Mouse (Mus musculus): ENCODE measurements at regions not wholly inside any gene's neighbourhood (a gene's known extent, or its start where the extent isn't known, plus 50 kb on each side); places are given as distances from the start of the nearest gene placed in this dataset.

GRCm38 (mm10) chr4:124063269-124064100 lies 145.7 kb upstream of the 4930535I16Rik start:
- TF ChIP-seq CTCF (IDR thresholded peaks at IDR 0.05; ENCODE audit: low read depth), result no peak
- no peak for TF ChIP-seq EP300 (IDR thresholded peaks at IDR 0.05; ENCODE audit: low read depth)

All from liver, postnatal 0 days (tissue).